Comparison of ENCODE assay signal across 26 mouse cellular contexts in genomic region chr6:37236893-37237292, GRCm38 (mm10).
"Had no signal": no experiment of that assay in that cellular context is flagged by ENCODE, and none has a peak within 500 bp of the region (broad histone marks: within the 10 kb centered on the region; RNA-seq: fewer than 3 reads in every experiment).

No protein-coding gene starts in this region.

- H3K9ac ChIP-seq: heart, embryonic 12.5 days; hindbrain, embryonic 12.5 days; hindbrain, embryonic 14.5 days; intestine, embryonic 15.5 days; limb, embryonic 12.5 days; liver, embryonic 13.5 days; liver, embryonic 15.5 days had no signal

- H3K27me3 ChIP-seq: heart, embryonic 12.5 days; hindbrain, embryonic 12.5 days; intestine, embryonic 15.5 days; limb, embryonic 12.5 days; liver, embryonic 13.5 days; liver, embryonic 15.5 days had no signal

- DNase-seq: gastrocnemius, adult 2 months; gastrocnemius, postnatal 10 days; gastrocnemius, postnatal 25 days; heart, adult 2 months; heart, postnatal 10 days; heart, postnatal 4 days; kidney, adult 2 months; kidney, adult 9 months; kidney, postnatal 14 days; liver; liver, embryonic 13.5 days had no signal

- H3K36me3 ChIP-seq: heart, embryonic 10.5 days; heart, embryonic 12.5 days; hindbrain, embryonic 10.5 days; hindbrain, embryonic 12.5 days; intestine, embryonic 15.5 days; limb, embryonic 10.5 days; limb, embryonic 12.5 days; liver, embryonic 13.5 days; liver, embryonic 15.5 days had no signal

- H3K27ac ChIP-seq: gastrocnemius, adult 2 months; heart, adult 2 months; heart, embryonic 10.5 days; hindbrain, embryonic 10.5 days; hindbrain, embryonic 12.5 days; hindbrain, embryonic 14.5 days; intestine, embryonic 15.5 days; layer of hippocampus, adult 2 months; left cerebral cortex, adult 2 months; limb, embryonic 10.5 days; limb, embryonic 12.5 days; liver, embryonic 13.5 days; liver, embryonic 15.5 days had no signal

- H3K9me3 ChIP-seq: heart, embryonic 10.5 days; heart, embryonic 12.5 days; hindbrain, embryonic 10.5 days; hindbrain, embryonic 12.5 days; intestine, embryonic 15.5 days; limb, embryonic 10.5 days; limb, embryonic 12.5 days; liver, embryonic 13.5 days; liver, embryonic 15.5 days had no signal

- H3K4me3 ChIP-seq: gastrocnemius, adult 2 months; heart, adult 2 months; heart, embryonic 10.5 days; heart, embryonic 12.5 days; hindbrain, embryonic 10.5 days; hindbrain, embryonic 12.5 days; intestine, embryonic 15.5 days; layer of hippocampus, adult 2 months; left cerebral cortex, adult 2 months; limb, embryonic 10.5 days; limb, embryonic 12.5 days; liver, embryonic 13.5 days; liver, embryonic 15.5 days had no signal

- ATAC-seq: hindbrain, embryonic 16.5 days; inflammation-experienced regulatory T-cells, adult 6 months; intestine, embryonic 15.5 days; intestine, postnatal 0 days had no signal

- H3K4me1 ChIP-seq: intestine, embryonic 15.5 days; liver, embryonic 13.5 days; liver, embryonic 15.5 days had no signal

- H3K4me2 ChIP-seq: heart, embryonic 12.5 days; hindbrain, embryonic 12.5 days; hindbrain, embryonic 14.5 days; intestine, embryonic 15.5 days; limb, embryonic 12.5 days; liver, embryonic 11.5 days; liver, embryonic 13.5 days; liver, embryonic 15.5 days had no signal
